Mouse (Mus musculus): ENCODE data around the gene Ikbkg.
"Not testable (repeated sequence)": the region's sequence is repeated elsewhere in the genome, so short reads cannot be mapped to it uniquely, and the experiment has no call there.

Ikbkg gene

DNA sequence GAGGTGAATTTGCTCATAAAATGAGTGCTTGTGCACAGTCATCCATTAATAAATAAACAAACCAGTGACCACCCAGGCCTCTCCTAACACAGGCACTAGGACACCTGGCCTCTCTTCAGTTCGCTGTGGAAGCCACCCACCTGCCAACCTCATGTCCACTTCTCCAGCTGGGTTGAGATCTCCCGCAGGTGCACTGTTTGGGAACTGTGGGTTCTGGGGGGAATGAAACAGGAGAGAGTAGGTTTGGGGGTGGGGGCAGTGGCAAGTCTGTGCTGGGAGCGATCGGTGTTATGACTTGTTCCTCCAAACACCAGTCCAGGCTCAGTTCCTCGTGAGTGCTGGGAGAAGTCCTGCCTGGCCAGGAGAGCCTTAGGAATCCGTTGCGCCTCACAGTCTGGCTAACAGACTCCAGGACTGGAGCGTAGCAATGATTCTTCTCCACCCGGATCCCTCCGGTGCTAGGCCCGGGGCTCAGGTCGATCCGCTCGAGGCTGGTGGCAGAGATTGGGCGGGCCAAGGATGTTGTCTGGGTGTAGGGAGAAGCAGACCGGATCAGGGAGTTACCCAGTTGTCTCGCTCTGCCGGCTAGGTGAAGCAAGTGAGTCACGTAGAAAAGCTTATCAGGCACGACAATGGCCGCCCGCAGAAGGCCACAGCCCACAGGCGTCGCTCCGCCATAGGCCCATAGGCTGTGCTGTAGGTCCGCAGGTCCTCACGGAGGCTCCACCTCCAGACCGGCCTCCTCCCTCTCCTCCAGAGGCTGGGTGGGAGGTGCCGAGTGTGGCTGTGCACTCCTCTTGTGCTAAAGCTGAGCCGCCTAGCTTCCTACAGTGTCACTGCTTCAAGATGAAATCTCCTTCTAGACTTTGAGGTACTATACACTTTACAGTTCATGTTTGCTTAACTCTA lies at the start of gene Ikbkg, which contains the start of gene Fam3a:
Gene Ikbkg (plus strand): TSS at position 756 of the 909 bp plus-strand sequence.
Gene Fam3a (minus strand): TSS at position 738 of the 909 bp plus-strand sequence.
- peak; percentile 94 for DNase-seq (ENCODE audit: low read depth, low spot score)

DNA sequence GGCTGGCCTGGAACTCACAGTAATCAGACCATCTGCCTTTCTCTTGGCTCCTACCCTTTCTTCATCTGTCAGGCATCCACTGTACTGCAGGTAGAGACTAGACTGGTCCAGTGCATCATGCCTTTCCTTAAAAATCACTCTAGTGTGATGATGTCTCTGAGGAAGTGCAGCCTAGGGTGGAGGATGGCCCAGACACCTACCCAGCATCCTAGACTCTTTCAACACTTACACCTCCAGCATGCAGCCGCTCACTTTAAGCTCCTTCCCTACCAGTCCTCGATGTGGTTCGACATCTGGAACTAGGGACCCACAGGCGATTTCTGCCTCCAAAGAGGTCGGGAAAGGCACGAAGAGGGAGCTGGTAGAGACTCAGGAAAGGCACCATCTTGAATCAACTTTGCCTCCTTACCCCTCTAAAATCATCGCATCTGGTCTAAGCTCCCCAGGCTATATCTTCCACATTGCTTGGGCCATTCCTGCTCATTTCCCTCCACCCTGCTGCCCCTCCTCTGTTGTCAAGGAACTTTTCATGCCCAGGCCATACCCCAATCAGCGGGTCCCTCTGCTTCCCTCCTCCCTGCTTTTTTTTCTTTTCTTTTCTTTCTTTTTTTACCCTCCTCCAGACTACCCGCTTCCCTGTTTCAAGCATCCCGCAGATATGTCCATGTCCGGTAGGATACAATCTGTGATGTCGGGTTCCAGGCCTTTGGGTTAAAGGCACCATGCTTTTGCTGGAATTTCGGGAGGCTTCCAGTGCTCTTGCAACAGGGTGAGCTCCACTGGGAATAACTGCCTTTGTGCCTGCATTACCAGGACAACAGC lies 40.2 kb upstream of the Ikbkg start:
- DNase-seq (ENCODE audit: low read depth, low spot score), result no peak

DNA sequence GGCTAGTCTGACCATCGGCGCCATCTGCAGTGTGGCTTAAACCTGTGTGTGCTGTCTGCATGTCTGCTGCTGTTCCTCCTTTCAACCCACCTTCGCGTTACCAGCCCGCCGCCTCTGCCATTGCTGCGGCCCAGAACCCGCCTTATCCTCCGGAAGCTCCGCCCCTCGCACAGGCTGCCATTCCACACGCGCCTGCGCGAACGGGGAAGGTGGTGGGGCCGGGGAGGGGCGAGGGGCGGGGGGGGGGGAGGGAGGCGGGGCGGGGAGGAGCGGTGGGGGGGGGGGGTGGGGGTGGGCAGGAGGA lies 39.7 kb upstream of the Ikbkg start, which contains the start of gene Lage3:
Gene Lage3 (minus strand): TSS at position 152 of the 304 bp plus-strand sequence.
- DNase-seq (ENCODE audit: low read depth, low spot score), result peak; percentile 86

DNA sequence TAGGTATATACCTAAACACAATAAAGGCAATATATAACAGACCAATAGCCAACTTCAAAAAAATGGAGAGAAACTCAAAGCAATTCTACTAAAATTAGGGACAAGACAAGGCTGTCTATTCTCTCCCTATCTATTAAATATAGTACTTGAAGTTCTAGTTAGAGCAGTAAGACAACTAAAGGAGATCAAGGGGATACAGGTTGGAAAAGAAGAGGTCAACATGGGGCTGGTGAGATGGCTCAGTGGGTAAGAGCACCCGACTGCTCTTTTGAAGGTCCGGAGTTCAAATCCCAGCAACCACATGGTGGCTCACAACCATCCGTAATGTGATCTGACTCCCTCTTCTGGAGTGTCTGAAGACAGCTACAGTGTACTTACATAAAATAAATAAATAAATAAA lies 36.0 kb upstream of the Ikbkg start:
- DNase-seq (ENCODE audit: low read depth, low spot score), result not testable (repeated sequence)

DNA sequence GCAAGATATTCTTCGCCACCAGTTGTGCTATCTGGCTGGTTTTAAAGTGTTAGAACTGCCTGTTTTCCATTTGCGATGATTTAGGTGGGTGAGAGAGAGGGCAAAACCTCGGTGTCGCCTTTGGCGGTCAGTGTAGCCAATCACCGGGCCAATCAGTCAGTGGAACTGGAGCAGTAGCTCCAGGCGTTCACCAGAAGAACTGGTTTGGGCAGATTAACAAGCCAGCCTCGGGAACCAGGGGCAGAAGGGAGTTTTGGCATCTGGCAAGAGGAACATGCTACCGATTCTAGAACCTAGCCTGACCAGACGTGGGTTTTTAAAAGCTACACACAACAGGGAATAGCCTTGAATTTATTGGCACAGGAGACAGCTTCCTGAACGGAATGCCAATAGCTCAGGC lies 33.9 kb upstream of the Ikbkg start:
- DNase-seq (ENCODE audit: low read depth, low spot score), result no peak

DNA sequence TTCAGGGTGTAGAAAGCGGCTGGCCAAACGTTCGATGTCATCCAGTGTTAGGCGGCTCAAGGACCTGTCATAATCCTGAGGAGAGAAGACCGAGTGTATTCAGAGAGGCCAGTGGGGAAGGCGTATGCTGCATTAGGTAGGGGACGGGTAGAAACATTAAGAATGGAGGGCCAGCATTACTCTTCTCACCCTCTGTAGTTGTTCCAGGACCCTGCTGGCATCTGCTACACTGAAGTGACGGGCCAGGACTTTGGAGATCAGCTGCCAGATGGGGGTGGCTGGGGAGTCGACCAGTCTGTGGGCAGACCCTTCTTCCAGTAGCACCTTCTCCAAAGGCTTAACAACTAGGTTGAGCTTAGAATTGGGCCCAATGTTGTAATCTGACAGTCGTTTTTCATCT lies 25.6 kb upstream of the Ikbkg start:
- no peak for DNase-seq (ENCODE audit: low read depth, low spot score)

DNA sequence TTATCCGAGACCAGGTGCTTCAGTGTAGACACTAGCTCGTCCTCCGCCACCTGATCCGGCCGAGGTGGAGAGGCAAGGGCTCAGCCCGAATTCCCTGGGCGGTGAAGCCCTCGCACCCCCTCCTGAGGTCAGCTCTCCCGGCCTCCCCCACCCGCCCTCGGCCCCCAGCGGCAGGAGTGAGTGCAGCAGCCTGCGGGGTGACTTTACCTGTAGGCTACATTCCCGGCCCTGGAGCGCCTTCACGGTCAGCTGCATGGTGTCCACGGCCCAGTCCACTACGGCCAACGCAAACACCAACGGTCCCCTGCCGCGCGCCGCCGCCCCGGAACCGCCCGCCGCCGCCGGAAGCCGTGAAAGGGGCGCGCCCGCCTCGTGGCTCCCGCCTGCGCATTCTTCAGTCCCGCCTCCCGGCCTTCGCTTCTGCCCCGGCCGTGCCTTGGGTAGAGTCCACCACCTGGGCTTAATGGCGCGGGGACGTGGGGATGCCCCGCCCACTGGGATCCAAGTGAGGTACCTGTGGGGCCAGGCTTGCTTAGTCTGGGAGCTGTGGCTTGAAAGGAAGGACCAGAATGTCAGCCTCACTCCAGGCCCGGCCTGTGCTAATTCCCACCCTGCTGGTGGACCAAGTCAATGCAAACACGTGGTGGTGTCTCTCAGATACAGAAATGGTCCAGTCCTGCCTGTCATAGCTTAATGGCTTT lies 24.7 kb upstream of the Ikbkg start:
- DNase-seq (ENCODE audit: low read depth, low spot score), result peak; percentile 73

DNA sequence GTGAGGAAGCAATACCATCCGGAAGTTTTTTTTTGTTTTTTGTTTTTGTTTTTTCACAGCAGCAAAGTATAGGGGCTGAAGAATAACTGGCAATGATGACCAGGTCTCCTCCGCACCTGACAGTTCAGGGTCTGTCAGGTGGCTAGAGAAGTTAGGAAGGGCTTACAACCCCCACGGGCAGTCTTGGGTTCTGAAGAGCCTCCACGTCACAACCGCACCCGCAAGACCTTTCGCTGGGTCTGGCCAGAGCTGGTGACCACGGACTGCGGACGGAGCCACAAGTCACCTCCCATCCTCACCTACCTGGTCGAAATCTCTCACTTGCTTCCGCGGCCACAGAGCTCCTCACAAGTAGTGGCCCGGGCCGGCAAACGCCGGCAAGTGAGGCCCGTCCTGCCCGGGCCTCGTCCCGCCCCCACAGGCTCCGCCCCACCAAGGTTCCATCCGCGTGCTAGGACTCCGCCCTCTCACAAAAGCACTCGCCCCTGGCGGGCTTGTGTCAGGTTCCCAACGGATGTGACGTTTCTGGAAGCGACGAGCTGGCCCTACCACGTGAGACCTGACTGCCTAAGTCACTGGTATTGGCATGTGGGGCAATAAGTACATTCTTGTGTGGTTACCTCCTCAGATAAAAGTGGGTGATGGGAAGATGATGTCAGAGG lies 20.1 kb upstream of the Ikbkg start, which contains the start of the genes Ubl4a and Slc10a3:
Gene Ubl4a (minus strand): TSS at position 331 of the 662 bp plus-strand sequence.
Gene Slc10a3 (minus strand): TSS at position 462 of the 662 bp plus-strand sequence.
- DNase-seq (ENCODE audit: low read depth, low spot score), result peak; percentile 93

DNA sequence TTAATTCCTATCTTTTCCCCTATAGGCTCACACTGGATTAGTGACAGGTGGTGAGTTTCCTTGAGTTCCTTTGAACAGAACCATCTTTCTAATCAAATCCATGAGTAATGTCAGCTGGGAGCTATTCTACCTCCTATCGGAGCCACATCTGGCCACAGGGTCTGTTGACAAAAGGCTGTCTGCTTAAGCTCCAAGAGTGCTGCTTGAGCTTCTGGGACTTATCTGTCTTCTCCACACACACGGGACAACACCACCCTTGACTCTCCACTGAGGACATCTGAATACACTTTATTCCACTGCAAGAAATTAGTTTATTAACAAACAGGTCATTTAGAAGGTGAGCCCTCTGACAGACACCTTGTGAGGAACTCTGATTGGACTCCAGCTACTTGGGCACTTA lies 8.6 kb upstream of the Ikbkg start:
- DNase-seq (ENCODE audit: low read depth, low spot score), result no peak

DNA sequence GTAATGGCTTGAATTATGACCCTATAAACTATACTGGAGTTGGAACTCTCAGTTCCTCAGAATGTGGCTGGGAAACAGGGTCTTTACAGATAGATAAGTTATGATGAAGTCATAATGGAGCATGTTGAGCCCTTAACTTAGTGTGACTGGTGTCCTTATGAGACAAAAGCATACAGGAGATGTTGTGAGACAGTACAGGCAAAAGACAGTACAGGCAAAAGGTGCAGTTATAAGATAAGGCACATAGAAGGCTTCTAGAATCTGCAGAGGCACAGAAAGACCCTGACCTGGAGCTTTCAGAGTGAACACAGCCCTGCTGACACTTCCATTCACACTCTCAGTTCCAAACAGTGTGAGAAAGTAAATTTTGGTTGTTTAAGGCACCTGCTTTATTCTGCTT lies 4.9 kb upstream of the Ikbkg start:
- no peak for DNase-seq (ENCODE audit: low read depth, low spot score)

DNA sequence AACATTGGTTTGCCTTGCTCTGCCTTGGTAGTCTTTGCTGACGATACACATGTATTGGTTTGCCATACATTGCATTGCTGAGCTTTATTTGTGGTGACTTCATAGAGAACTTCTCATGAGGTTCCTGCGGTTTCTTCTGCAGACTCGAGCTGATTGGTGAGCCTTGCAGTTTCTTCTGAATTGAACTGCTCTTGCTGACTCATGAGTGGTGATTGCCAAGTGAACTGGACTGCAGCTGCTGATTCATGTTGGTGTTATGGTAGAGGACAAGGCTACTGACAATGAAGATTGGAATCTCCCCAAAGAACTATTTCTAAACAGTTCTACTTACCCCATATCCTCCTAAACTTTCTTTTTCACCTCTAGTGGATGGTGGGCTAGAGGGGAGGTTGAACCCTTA lies 7.0 kb downstream of the Ikbkg start:
- DNase-seq (ENCODE audit: low read depth, low spot score), result no peak

DNA sequence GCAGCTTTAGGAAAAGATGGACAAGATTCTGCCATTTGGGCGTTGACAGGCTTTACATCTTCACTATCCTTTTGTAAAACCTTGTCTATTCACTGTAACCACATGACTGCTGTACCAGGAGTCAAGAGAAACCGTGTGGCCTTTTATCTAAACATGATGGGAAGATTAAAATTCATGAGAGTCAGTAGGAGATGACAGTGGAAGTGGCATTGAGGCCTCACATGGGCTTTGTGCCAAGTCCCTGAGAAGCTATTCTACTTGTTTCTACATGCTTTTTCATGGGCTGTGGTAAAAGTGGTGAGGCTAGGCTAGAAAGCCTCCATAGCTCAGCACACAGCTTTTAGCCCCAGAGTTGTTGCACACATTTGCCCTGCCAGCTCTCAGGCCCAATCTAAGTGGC lies 15.2 kb downstream of the Ikbkg start:
- DNase-seq (ENCODE audit: low read depth, low spot score), result peak; percentile 12

DNA sequence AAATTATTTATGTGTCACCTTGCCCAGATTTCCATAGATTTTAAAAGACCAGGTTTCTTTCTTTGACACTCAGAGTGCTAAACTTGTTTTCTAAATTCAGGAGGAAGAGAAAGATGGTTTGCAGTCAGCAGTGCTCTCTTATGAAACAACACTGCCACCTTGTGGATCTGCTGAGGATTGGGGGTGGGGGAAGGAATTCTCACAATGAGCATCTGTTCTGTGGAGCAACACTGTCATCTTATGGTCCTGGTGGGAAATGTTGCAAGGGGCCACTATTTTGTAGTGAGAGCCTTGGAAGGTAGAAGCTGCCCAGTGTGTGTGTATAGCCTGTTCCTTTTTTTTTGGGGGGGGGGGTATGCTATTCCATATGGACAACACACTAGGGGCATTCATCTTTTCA lies 20.3 kb downstream of the Ikbkg start:
- DNase-seq (ENCODE audit: low read depth, low spot score), result peak; percentile 77

DNA sequence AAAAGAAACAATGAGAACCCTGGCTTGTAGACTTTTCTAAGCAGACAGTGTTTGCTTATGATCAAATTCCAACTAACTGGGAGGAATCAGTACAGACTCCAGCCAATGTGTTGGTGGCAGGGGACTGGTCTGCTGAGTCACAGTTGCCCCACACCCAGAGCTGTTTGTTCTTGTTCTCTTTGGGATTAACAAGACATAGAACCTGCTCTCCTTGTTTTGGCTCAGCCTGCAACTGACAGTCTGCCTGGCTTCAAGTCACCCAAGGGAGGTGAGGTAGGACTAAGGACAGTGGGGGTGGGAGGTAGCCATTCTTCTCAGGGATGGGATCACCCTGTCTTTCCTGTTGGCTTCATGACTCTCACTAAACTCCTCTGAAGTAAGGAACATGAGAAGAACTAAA lies 31.4 kb downstream of the Ikbkg start:
- DNase-seq (ENCODE audit: low read depth, low spot score), result no peak

DNA sequence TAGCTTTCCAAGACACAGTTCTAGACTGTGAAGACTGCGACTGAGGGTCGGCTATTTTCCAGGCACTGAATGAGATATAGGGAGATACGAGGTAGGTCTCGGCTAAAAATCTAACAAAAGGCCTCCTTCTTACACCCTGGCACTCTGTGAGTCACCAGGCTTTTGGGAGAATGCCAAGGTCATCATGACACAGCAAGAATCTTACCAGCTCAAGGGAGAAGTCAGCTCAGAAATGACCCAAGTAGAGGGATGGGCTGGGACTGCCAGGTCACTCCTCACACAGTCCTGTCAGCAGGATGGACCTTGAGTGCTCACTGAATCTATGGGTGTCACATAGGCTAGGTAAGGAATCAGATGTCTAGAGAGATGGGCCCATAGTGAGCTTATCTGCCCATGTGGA lies 32.1 kb downstream of the Ikbkg start:
- DNase-seq (ENCODE audit: low read depth, low spot score), result no peak

DNA sequence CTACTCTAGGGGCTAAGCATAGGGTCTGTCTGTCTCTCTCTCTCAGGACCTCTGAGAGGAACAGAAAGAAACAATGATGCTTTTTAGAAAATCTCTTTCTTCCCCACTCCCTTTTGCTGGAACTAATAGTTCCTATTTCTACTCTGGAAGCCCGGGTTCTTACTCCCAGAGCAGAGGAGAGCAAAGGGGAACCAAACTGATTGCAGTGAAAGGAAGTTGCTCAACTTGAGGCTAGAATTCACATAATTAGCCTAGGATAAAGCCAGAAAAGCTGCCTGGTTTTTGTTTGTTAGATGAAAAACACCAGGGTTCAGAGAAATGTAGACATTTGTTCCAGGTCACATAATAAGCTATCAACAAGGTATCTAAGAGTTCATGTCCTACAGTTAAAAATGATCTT lies 33.2 kb downstream of the Ikbkg start:
- no peak for DNase-seq (ENCODE audit: low read depth, low spot score)

DNA sequence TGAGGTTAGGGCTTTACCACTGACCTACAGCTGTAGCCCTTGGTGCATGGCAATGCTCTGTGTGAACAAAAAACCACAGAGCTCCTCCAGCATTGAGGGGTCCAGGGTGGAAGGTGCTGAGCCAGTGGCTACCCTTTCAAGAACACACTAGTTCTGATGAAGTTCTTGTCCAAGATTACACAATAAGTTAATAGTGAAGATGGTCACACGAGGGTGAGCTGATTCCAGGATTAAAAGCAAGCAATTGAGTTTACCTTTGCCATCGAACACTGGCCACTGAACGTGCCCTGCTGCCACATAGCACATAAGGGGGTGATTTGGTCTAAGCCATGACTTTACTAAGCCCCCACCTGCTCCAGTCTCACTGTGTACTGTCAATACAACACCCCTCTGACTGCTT lies 34.0 kb downstream of the Ikbkg start:
- DNase-seq (ENCODE audit: low read depth, low spot score), result no peak

DNA sequence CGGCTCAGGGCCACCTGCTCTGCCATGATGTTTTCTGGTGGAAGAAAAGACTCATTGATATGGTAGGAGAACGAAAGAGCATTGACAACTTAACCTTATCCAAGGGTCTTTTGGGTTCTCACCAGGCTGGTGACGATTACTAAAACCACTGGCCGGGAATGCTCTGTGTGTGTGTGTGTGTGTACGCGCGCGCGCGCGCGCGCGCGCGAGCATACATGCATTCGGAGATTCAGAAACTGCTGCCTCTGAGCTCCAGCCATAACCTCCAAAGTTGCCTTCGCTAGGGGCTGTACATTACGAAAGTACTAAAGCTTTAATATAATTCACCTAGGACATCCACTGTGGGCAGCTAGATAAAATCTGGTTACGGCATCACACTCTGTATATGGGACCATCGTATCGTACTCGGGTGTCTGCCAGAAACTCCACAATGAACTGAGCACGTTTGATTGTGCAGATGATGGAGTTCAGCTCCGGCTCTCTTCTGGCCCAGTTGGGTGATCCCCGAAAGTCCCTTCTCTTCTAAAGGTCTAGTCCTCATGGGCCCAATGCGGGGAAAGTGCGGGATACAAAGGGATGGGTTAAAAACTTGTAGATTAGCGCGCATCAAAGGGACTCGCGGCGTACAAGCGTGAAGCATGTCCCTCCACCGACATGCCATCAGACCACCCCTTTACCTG lies 35.2 kb downstream of the Ikbkg start:
- peak; percentile 20 for DNase-seq (ENCODE audit: low read depth, low spot score)

DNA sequence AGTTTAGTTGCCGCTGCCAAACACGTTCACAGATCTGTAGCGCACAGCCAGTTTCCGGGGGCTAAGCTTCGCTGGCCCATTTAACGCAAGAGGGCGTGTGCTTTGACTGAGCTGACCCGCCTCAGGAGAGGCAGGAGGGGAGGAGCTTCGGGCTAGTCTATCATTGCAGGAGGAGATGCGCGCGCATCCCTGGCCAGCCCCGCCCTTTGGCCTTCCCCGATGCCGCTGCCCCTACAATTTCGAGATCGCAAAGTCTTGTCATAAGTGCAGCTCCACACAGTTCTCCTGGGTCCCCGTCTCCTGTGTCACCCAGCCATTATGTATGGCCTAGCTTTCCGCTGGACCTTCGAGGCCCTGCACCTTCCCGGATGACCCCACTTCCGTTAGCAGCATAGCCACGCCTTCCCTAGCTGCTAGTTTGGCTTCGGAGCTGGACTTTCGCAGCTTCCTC lies 35.8 kb downstream of the Ikbkg start, which contains the start of gene G6pdx:
Gene G6pdx (minus strand): TSS at position 369 of the 451 bp plus-strand sequence.
- DNase-seq (ENCODE audit: low read depth, low spot score), result peak; percentile 93

DNA sequence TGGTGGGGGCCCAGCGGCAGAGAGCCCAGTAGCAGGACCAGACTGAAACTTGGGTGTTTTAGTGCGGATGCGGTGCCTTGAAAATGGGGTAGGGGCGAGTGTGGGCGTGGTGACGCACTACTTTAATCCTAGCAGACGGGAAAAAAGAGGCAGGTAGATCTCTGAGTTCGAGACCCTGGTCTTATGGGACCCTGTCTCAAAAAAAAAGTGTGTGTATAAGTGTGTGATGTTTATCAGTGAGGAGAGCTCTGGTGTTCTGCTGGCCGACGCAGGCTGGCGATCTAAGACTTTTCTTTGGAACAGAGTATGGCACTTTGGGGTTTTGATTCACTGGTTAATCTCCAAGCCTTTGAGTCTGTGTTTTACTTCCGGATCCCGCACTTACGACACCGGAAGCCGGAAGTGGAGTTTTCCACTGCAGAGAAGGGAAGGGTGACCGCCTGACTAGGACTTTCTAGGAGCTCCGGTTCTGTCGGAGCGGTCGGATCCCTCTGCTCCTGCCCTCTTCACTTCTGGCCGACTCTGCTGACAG lies 36.3 kb downstream of the Ikbkg start:
- peak; percentile 87 for DNase-seq (ENCODE audit: low read depth, low spot score)

Measured in CD4-positive helper T cell, adult 2 months (primary cell).